Mouse (Mus musculus) ES-CJ7 (cell line): ENCODE results near the gene Gsdmc4.
"Not testable (repeated sequence)": the region's sequence is repeated elsewhere in the genome, so short reads cannot be mapped to it uniquely, and the experiment has no call there.

Experiments
- DNase-seq: peaks from one replicate; pipeline ENCODE4 v3.0.0; 2011; ENCODE audit warnings: low read depth, low spot score

Gsdmc4 gene

GRCm38 (mm10) chr15:63912197-63912596 lies at the start of gene Gsdmc4:
Gene Gsdmc4, minus strand, starts transcription at chr15:63912297.
- not testable (repeated sequence) for DNase-seq

- no peak for DNase-seq
Measured at GRCm38 (mm10) chr15:63960542-63960941, 48.4 kb upstream of the Gsdmc4 start.

DNA sequence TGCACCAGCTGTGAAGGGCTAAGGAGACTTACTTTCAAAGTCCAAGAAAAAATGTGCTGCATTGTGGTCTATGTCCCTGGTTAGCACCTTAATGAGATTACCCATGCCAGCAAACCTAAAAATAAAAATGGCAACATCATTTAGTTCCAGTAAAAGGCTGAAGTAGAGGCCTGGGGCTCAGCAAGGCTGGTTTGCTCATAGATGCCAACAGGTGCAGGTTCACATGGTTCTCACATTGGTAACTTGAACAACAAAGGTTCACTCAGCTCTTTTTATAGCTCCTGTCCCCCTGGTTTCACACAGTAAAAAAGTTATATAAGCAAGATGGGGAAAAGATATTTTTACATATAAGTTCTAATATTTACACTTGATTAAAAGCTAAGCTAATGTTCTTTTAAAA lies 45.5 kb upstream of the Gsdmc4 start:
- no peak for DNase-seq

- no peak for DNase-seq
Measured at GRCm38 (mm10) chr15:63953256-63953655, 41.2 kb upstream of the Gsdmc4 start.

- no peak for DNase-seq
Measured at GRCm38 (mm10) chr15:63941221-63941620, 29.1 kb upstream of the Gsdmc4 start.

- no peak for DNase-seq
Measured at GRCm38 (mm10) chr15:63932656-63933055, 20.6 kb upstream of the Gsdmc4 start.

GRCm38 (mm10) chr15:63931404-63931803 lies 19.3 kb upstream of the Gsdmc4 start:
- DNase-seq: no peak

GRCm38 (mm10) chr15:63930107-63931041 lies 18.3 kb upstream of the Gsdmc4 start:
- no peak for DNase-seq

DNA sequence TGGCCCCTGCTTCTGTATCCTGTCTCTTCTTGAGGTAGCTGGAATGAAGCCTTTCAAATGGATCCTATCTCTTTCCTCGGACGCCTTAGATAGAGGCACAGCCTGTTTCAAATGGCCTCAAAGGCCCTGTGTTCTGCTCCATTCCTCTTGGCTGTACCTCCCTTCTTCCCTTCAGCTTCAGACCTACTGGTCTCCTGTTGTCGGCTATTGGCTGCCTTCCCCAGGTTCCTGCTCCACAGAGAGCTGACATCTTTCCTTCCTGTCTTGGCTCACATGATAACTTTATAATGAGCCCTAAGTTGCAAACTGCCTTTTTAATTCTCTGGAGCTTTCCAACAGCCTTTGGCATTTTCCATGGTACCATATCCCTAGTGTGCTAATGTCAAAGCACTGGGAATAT lies 14.1 kb upstream of the Gsdmc4 start:
- no peak for DNase-seq

GRCm38 (mm10) chr15:63924484-63924883 lies 12.4 kb upstream of the Gsdmc4 start:
- no peak for DNase-seq

- not testable (repeated sequence) for DNase-seq
Measured at GRCm38 (mm10) chr15:63921618-63922017, 9.5 kb upstream of the Gsdmc4 start.

DNA sequence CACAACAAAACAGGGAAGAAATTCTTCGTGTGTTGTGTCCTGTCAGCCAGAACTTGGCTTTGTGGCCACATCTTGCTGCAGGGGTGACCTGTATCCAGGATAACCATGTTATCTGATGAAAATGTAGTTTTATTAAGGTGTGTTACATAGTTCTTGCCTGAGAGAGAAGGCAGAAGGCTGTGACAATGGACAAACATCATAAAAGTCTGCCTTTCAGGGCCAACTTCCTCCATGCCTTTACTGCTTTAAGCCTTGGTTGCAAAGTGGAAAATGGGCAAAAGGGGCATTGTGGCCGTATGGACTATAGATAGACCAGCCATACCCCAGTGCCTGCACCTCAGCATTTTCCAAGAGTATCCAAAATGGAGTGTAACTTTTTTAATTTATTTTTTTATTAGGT lies 7.6 kb upstream of the Gsdmc4 start:
- DNase-seq: not testable (repeated sequence)

DNA sequence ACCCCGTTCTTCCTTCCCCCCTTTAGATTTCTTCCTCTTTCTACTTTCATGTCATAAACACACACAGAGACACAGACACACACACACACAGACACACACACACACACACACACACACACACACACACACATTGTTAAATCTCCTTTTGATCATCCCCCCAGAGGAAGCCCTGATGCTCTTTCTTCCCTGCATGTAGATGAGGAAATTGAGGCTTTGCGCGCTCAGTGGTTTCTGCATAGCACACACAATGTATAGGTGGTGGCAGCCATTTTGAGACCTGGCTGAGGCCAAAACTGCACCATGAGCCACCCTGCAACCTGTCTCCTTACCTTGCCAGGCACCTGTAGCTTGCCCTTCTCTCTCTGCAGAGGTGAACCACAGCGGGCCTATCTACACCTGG lies 4.5 kb upstream of the Gsdmc4 start:
- DNase-seq: not testable (repeated sequence)

- not testable (repeated sequence) for DNase-seq
Measured at GRCm38 (mm10) chr15:63909896-63910295, 2.2 kb downstream of the Gsdmc4 start.

DNA sequence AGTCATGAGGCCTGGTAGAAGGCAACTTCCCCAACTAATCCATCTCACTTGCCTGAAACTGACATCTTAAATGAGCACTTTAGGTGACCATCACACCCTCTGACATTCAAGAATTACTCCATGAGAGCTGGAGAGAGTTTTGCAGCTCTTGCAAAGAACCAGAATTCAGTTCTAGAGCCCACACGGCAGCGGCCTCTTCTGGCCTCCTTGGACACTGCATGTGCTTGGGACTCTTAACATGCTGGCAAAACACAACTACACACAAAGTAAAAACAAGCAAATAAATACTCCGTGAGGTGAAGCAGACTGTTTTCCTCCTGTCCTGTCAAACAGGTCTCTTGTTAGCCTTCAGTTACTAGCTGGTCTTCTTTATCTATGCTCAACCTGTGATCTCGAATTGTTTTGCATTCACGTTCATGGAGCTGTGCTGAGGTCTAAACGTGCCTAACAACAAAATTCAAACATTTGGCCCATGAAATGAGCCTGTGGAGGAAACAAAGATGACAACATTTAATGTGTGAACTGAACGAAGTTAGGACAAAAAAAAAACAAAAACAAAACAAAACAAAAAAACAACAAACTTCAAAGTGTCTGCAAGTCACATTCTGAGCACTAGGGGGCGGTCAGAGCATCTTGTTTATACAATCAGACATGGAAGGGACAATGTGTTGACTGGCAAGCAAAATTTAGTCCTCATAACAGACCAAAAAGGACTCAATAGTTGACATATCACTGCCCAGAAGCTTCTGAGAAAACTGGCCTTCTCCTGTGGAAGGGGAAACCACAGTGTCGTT lies 16.3 kb downstream of the Gsdmc4 start:
- peak; percentile 50 for DNase-seq

DNA sequence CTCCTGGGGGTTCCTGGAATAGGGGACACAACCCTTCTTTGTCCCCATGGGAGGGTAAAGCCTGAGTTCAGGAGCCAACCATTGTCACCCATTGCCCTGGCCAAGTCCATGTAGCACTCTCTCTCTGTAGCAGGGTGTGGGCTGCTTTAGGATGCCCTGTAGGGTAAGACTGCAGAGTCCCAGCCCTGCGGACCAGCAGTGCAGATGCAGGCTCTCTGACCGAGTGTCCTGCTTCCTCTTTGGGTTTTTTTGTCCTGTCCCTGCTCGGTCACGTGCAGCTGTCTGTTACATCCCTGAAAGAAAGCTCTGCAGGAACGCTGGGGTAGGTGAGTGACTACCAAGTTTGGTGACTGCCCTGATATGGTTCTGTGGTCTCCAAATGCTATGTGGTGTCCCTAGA lies 23.7 kb downstream of the Gsdmc4 start:
- DNase-seq: not testable (repeated sequence)

DNA sequence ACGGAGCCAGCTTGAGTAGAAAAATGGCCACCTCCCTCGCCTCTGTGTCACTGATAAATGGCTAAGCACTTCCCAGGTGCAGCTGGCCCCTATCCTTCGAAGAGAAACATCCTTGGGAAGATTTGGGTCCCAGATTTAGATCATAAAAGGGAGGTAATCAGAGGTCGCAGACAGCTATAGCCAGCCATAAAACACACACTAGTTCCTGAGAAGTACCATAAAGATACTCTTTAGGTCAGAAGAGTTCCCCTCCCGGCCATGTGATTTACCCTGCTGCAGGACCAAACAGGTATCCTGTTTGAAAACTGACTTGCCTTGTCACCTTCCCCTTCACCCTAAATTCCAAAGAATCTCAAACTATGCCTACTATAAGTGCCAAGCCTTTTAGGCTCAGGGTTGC lies 24.1 kb downstream of the Gsdmc4 start:
- not testable (repeated sequence) for DNase-seq

GRCm38 (mm10) chr15:63878458-63878857 lies 33.6 kb downstream of the Gsdmc4 start, which contains the start of gene Gsdmc3:
Gene Gsdmc3, minus strand, starts transcription at chr15:63878558.
- not testable (repeated sequence) for DNase-seq

- DNase-seq: not testable (repeated sequence)
Measured at GRCm38 (mm10) chr15:63876160-63876559, 35.9 kb downstream of the Gsdmc4 start.

GRCm38 (mm10) chr15:63861965-63862364 lies 50.1 kb downstream of the Gsdmc4 start:
- peak; percentile 36 for DNase-seq
